Mouse (Mus musculus) midbrain, embryonic 12.5 days (tissue): ENCODE measurements around the gene Psmb4. TPM values are rescaled to one million over a fixed set of nuclear protein-coding genes. Genes with fewer than 3 reads are reported as not detected.

Experiments
- ATAC-seq: fragments of 200-750 bp; cut with Nextera tagmentation; 2 replicates; pipeline ENCODE4 v1.8.0; 2017; ENCODE audit warnings: low read depth, moderate TSS enrichment, moderate library complexity; ENCODE audit not compliant: low FRiP score
- H3K27ac ChIP-seq: fragments of 300-500 bp; sonication (generic); replicated peaks from 2 replicates; pipeline ENCODE4 v1.5.1; 2016; ENCODE audit warnings: mild to moderate bottlenecking
- H3K27me3 ChIP-seq: fragments of 300-500 bp; sonication (generic); 2 replicates; pipeline ENCODE4 v1.6.1; 2016; ENCODE audit warnings: mild to moderate bottlenecking
- H3K36me3 ChIP-seq: fragments of 300-500 bp; sonication (generic); 2 replicates; pipeline ENCODE4 v1.6.1; 2016
- H3K4me1 ChIP-seq: fragments of 300-500 bp; sonication (generic); 2 replicates; pipeline ENCODE4 v1.6.1; 2016
- H3K4me2 ChIP-seq: fragments of 300-500 bp; sonication (generic); replicated peaks from 2 replicates; pipeline ENCODE4 v1.6.1; 2016; ENCODE audit warnings: mild to moderate bottlenecking, moderate library complexity
- H3K4me3 ChIP-seq: fragments of 300-500 bp; sonication (generic); 2 replicates; pipeline ENCODE4 v1.5.1; 2016; ENCODE audit warnings: mild to moderate bottlenecking
- H3K9ac ChIP-seq: fragments of 300-500 bp; sonication (generic); replicated peaks from 2 replicates; pipeline ENCODE4 v1.6.1; 2016; ENCODE audit warnings: mild to moderate bottlenecking, moderate library complexity
- H3K9me3 ChIP-seq: fragments of 300-500 bp; sonication (generic); 2 replicates; pipeline ENCODE4 v1.6.1; 2016; ENCODE audit warnings: mild to moderate bottlenecking
- WGBS: fragments of 180-500 bp; shearing (Covaris S2); methylation state at CpG from one replicate; pipeline ENCODE4 v1.1.7; 2016; 5-methylcytosine and 5-hydroxymethylcytosine counted together
- polyA plus RNA-seq: library from polyadenylated mRNA; unstranded; fragments of >200 nt; fragmentation: Nextera tagmentation; extraction: Ambion mirVana; gene quantifications from 2 replicates; pipeline ENCODE4 v1.2.1, GENCODE M21; 2016

The Psmb4 gene
- polyA plus RNA-seq, 1 experiment from 2014 or later = 307 TPM

DNA sequence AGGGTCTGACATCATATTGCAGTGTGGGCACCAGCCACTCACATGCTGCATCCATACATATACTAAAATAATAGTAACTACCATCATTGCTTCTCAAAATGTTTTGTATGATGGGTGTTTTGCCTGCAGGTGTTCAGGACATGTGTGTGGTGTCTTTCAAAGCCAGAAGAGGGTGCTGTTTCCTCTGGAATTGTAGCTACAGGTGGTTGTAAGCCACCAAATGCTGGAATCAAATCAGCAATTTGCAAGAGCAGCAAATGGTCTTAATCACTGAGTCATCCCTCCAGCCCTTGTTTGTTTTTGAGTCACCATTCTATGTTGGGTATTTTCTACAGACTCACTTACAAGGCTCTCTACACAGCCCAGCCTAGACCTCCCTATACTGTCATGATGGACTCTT is 1.8 kb upstream of the Psmb4 start:
- Histone ChIP-seq H3K36me3 (peaks cover 18% of the 10 kb centered on the region), H3K4me1 (peaks cover 18% of the 10 kb centered on the region), H3K9ac (no peak overlapping the region), H3K4me3 (no peak overlapping the region), H3K27me3 (0 out of 2 replicates have a peak, but pooled peaks cover 8% of the 10 kb centered on the region), H3K9me3 (no peaks in the 10 kb centered on the region), H3K27ac (no peak overlapping the region), H3K4me2 (no peak overlapping the region)
- ATAC-seq = no peak

DNA sequence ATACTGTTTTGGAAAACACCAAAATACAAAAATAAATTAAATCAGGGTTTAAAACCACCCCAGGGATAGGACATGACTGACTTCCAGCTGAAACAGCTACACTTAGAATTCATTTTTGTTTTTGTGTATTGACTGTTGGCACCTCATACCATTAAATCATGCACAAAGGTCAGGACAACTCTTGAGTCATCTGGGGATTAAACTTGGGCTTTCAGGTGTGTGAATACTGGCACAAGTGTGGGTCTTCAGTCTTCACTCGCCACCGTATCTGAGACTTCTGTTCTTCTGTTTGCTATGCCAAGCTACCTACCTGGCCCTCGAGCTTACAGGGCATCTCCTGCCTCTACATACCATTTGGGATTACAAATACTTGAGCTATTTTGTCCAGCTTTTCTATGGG is 4.2 kb downstream of the Psmb4 start:
- Histone ChIP-seq H3K4me1 (peaks cover 18% of the 10 kb centered on the region), H3K4me2 (no peak overlapping the region), H3K4me3 (no peak overlapping the region), H3K27ac (no peak overlapping the region), H3K9ac (no peak overlapping the region), H3K36me3 (peaks cover 76% of the 10 kb centered on the region), H3K27me3 (no peaks in the 10 kb centered on the region), H3K9me3 (no peaks in the 10 kb centered on the region)
- 92% methylated on average over 3 of the region's 3 CpGs for WGBS
- no peak for ATAC-seq

DNA sequence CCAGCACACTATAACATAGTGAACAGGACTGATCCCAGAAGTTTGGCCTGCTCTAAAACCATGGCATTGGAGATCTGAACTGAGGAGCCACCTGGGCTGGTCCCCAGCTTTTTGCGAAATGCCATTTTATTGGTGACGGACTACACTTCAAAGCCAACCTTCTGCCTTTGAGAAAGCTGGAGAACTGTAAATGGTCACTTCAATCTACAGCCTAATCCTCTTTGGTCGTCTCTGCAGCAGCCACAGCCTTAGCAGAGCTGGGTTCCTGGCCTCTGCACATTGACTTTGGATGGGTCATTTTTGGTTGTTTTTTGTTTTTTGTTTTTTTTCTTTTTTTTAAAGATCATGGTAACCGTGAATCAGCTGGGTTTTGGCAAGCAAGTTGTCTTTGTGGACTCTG is 4.9 kb downstream of the Psmb4 start:
- Histone ChIP-seq H3K4me3 (no peak overlapping the region), H3K36me3 (peaks cover 84% of the 10 kb centered on the region), H3K9ac (no peak overlapping the region), H3K4me2 (no peak overlapping the region), H3K27ac (no peak overlapping the region), H3K27me3 (no peaks in the 10 kb centered on the region), H3K4me1 (peaks cover 12% of the 10 kb centered on the region), H3K9me3 (no peaks in the 10 kb centered on the region)
- 80% methylated on average over 4 of the region's 4 CpGs for WGBS
- no peak for ATAC-seq

DNA sequence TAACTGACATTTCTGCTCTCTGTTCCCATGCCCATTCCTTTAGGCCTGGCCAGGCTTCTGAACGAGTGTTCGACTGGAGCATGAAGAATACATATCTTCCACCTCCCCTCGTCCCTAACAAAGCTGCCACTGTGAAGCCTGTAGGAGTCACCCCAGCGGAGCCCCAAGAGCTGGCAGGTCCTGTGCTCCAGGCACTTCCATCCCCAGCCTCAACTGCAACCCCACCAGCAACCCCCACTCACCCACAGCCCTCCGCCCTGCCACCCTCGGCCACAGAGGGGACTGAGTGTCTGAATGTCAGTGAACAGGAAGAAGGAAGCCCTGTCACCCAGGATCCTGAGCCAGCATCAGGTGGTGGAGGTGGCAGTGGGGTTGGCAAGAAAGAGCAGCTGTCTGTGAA is 8.1 kb downstream of the Psmb4 start:
- no peak overlapping the region for H3K9ac ChIP-seq
- no peak overlapping the region for H3K4me2 ChIP-seq
- H3K27ac ChIP-seq = no peak overlapping the region
- no peaks in the 10 kb centered on the region for H3K9me3 ChIP-seq
- no peak for ATAC-seq
- H3K4me3 ChIP-seq = no peak overlapping the region
- 91% methylated on average over 6 of the region's 6 CpGs for WGBS
- no peaks in the 10 kb centered on the region for H3K27me3 ChIP-seq
- no peaks in the 10 kb centered on the region for H3K4me1 ChIP-seq
- peaks cover 98% of the 10 kb centered on the region for H3K36me3 ChIP-seq

DNA sequence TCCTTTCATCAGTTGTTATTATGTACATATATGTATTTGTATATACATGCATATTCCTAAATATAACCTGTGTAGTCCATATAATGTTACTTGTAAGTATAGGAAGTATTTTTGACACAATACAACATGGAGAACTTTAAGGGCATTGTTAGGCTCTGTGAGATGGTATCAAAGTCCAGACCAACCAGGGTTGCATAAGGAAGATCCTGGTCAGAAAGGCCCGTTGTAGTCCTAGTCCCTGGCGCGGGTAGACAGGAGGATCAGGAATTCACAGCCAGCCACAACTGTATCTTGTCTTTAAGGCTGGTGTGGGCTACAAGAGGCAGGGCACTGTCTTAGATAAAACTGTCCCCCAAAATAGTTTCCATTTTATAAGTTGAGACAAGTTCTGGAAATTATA is 17.8 kb downstream of the Psmb4 start:
- Histone ChIP-seq H3K4me3 (no peak overlapping the region), H3K36me3 (peaks cover 83% of the 10 kb centered on the region), H3K4me2 (no peak overlapping the region), H3K27ac (no peak overlapping the region), H3K27me3 (no peaks in the 10 kb centered on the region), H3K4me1 (no peaks in the 10 kb centered on the region), H3K9ac (no peak overlapping the region), H3K9me3 (no peaks in the 10 kb centered on the region)
- ATAC-seq = no peak
- WGBS = 97% methylated on average over 3 of the region's 3 CpGs

DNA sequence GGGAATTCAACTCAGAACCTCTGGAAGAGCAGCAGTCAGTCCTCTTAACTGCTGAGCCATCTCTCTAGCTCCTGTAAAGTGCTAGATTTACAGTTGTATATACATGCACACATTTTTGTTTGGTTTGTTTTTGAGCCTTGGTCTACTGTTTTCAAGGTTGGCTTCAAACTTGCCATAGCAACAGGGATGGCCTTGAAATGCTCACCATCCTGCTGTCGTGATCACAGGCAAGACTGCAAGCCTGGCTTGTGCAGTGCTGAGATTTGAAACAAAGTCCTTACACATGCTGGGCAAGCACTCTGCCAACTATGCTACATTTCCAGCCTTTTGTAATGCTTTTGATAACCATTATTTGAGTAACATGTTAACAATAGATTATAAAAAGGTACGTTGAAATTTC is 27.3 kb downstream of the Psmb4 start:
- no peak for ATAC-seq
- H3K4me2 ChIP-seq = no peak overlapping the region
- no peak overlapping the region for H3K4me3 ChIP-seq
- no peak overlapping the region for H3K27ac ChIP-seq
- H3K36me3 ChIP-seq = peaks cover 76% of the 10 kb centered on the region
- WGBS = 86% methylated on average over 2 of the region's 2 CpGs
- no peaks in the 10 kb centered on the region for H3K9me3 ChIP-seq
- no peaks in the 10 kb centered on the region for H3K27me3 ChIP-seq
- H3K9ac ChIP-seq = no peak overlapping the region
- no peaks in the 10 kb centered on the region for H3K4me1 ChIP-seq

DNA sequence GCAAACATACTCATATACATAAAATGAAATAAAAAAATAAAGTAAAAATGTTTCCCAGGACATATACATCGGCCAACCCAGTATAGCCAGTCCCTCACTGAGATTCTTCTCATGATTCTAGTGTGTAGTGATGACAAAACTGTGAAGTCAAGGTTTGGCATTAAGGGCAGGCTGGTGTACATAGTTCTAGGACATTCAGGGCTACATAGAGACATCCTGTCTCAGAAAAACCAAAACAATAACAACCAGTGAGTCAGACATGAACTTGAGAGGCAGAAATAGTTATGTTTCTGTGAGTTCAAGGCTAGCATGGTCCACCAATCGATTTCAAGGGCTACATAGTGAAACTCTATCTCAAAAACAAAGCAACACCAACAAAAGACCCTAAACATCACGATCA is 34.5 kb downstream of the Psmb4 start:
- Histone ChIP-seq H3K27ac (no peak overlapping the region), H3K4me1 (no peaks in the 10 kb centered on the region), H3K4me3 (no peak overlapping the region), H3K36me3 (peaks cover 32% of the 10 kb centered on the region), H3K9me3 (no peaks in the 10 kb centered on the region), H3K9ac (no peak overlapping the region), H3K4me2 (no peak overlapping the region), H3K27me3 (no peaks in the 10 kb centered on the region)
- no peak for ATAC-seq
- 92% methylated on average over 3 of the region's 3 CpGs for WGBS

DNA sequence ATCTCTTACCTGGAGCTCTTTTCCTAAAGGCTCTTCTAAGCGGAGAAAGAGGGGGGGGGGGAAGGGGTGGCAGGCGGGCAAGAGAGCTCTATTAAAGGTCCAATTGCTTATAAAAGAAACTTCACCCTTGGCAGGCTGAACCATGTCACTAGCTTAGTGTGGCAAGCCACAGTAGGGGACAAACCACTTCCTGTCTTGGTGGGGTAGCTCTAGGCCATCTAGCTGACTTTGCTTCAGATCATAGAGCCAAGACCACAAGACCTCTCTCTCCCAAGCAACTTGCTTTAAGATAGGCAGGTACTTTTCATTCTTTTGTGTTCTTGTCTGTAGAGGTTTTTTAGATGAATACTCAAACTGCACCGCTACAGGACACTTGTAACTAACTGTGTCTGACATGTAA is 35.0 kb downstream of the Psmb4 start:
- ATAC-seq = no peak
- Histone ChIP-seq H3K9me3 (no peaks in the 10 kb centered on the region), H3K4me3 (no peak overlapping the region), H3K4me1 (no peaks in the 10 kb centered on the region), H3K4me2 (no peak overlapping the region), H3K27me3 (no peaks in the 10 kb centered on the region), H3K36me3 (peaks cover 27% of the 10 kb centered on the region), H3K27ac (no peak overlapping the region), H3K9ac (no peak overlapping the region)
- WGBS = 69% methylated on average over 3 of the region's 3 CpGs

DNA sequence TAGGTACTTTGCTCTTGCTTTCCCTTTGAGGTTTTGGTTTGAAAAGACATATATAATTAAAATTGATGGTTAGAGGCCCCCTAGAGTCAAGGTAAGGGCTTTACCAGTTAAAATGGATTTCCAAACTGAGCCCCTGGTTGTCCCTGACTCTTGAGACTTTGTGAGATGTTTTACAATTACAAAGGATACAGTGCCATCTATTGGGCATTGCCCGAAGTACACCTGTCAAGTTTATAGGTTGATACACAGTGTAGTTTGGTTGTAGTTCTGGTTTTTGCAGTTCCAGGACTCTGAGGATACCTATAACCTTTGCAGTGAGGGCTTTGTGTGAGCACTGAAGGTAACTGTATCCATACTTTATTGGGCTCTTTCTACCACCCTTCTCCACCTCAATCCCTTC is 37.4 kb downstream of the Psmb4 start:
- H3K9me3 ChIP-seq = no peaks in the 10 kb centered on the region
- ATAC-seq = no peak
- H3K4me2 ChIP-seq = no peak overlapping the region
- H3K27ac ChIP-seq = no peak overlapping the region
- no peaks in the 10 kb centered on the region for H3K27me3 ChIP-seq
- 27% methylated on average over 1 of the region's 1 CpGs for whole genome bisulfite sequencing
- peaks cover 5% of the 10 kb centered on the region for H3K36me3 ChIP-seq
- no peak overlapping the region for H3K4me3 ChIP-seq
- no peak overlapping the region for H3K9ac ChIP-seq
- no peaks in the 10 kb centered on the region for H3K4me1 ChIP-seq

DNA sequence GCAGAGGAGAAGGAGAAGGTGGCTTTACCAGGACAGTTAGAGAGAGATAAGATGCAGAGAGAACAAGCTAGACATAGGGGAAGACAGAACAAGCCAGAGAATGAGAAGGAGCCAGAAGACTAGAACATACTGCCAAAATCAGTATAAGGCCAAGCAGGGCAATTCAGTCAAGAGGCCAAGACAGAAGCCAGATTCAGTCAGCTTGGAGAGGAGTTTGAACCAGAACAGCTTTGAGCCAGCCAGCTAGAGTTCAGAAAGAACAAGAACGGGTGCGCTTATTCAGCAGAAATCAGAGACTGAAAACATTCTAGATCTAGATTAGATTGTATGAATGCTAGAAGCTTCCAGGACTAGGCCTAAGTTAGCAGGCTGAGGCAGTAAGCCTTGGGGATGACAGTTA is 39.4 kb downstream of the Psmb4 start:
- Histone ChIP-seq H3K4me1 (no peaks in the 10 kb centered on the region), H3K4me3 (no peak overlapping the region), H3K36me3 (no peaks in the 10 kb centered on the region), H3K9ac (no peak overlapping the region), H3K27ac (no peak overlapping the region), H3K9me3 (no peaks in the 10 kb centered on the region), H3K4me2 (no peak overlapping the region), H3K27me3 (no peaks in the 10 kb centered on the region)
- WGBS = 100% methylated on average over 2 of the region's 2 CpGs
- no peak for ATAC-seq

DNA sequence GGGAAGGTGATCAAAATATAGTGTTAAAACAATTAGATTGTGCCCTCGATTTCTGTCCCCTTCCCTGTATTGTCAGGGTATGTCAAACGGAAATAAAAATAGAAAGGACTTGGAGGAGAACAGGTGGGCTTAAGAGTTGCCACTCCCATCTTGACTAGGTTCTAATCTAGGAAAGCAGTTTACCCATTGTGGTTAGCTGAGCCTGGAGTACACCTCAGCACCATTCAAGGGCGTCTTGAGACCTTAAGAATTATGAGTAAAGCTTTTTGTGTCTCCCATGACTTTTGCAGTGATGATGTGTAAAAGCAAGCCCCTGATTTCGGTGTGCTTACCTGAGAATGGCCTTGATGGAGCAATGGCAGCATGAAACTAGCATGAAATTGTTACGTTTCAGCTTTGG is 47.7 kb downstream of the Psmb4 start:
- no peak overlapping the region for H3K27ac ChIP-seq
- peak overlapping the region; percentile 75 for H3K4me3 ChIP-seq
- H3K9me3 ChIP-seq = no peaks in the 10 kb centered on the region
- H3K4me2 ChIP-seq = peak overlapping the region; percentile 76
- H3K9ac ChIP-seq = peak overlapping the region; percentile 90; the same call in 1 of the 2 replicates
- ATAC-seq = no peak
- H3K27me3 ChIP-seq = no peaks in the 10 kb centered on the region
- no peaks in the 10 kb centered on the region for H3K36me3 ChIP-seq
- peaks cover 15% of the 10 kb centered on the region for H3K4me1 ChIP-seq
- 76% methylated on average over 5 of the region's 5 CpGs for WGBS

DNA sequence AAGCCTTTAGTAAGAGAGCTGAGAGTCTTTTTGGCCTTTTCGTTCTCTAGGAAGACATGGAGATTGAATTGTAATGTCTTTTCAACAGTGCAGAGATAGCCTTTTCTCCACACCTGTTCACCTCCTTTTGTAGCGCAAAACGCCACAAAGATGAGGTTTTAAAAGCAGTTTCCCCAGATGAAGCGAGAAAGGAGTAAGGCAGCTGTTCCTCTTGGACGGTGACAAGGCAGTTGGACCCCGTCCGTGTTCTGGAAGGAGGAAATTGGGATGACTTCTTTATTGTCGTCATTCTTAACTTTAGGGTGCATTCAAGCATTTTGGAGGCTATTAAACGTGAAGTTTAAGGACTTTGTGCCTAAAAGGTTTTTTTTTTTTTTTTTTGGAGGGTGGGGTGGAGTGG is 48.1 kb downstream of the Psmb4 start:
- peak overlapping the region; percentile 98 for H3K27ac ChIP-seq
- H3K27me3 ChIP-seq = no peaks in the 10 kb centered on the region
- WGBS = 19% methylated on average over 9 of the region's 9 CpGs
- H3K4me1 ChIP-seq = peaks cover 15% of the 10 kb centered on the region
- H3K9ac ChIP-seq = peak overlapping the region; percentile 90
- peak overlapping the region; percentile 75 for H3K4me3 ChIP-seq
- H3K9me3 ChIP-seq = no peaks in the 10 kb centered on the region
- no peaks in the 10 kb centered on the region for H3K36me3 ChIP-seq
- H3K4me2 ChIP-seq = peak overlapping the region; percentile 76
- no peak for ATAC-seq

DNA sequence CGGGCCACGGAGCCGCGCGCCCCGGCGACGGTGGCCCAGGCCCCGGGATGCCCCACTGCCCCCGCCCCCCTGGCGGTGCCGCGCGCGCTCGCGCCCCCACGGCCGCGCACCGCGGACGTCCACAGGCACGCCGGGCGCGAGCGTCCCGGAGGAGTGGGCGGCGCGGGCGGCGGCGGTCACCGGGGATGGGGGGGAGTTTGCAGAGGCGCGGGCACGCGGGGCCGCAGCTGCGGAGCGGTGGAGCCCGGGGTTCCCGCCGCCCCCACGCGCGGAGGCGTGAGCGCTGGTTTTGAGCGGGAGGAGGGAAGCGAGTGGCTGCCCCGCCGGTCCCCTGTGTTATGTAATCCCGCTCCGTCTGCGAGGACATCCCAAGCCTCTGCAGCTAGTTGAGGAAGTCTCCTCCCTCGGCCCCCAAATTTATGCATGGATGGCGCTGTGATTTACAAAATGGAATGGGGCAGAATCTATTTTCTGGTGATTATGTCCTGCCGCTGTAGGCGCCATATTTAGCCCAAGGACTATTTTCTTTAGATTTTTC is 48.7 kb downstream of the Psmb4 start:
- peak; percentile 85 for ATAC-seq
- no peaks in the 10 kb centered on the region for H3K36me3 ChIP-seq
- H3K9me3 ChIP-seq = no peaks in the 10 kb centered on the region
- WGBS = under 1% methylated on average over 41 of the region's 62 CpGs
- peak overlapping the region; percentile 76 for H3K4me2 ChIP-seq
- peaks cover 15% of the 10 kb centered on the region for H3K4me1 ChIP-seq
- peak overlapping the region; percentile 98 for H3K27ac ChIP-seq
- peak overlapping the region; percentile 75 for H3K4me3 ChIP-seq
- peak overlapping the region; percentile 90 for H3K9ac ChIP-seq
- H3K27me3 ChIP-seq = no peaks in the 10 kb centered on the region
